Mouse (Mus musculus): ENCODE results near the gene Gfra1.
A peak's percentile ranks its signal among the peaks of the same experiment; 100 is the strongest.

The Gfra1 gene

GRCm38 (mm10) chr19:58244148-58244547 is 211.6 kb downstream of the Gfra1 start:
- no peak for DNase-seq

- no peak for DNase-seq
Observed at GRCm38 (mm10) chr19:58243604-58244003, 212.1 kb downstream of the Gfra1 start.

GRCm38 (mm10) chr19:58238325-58238724 is 217.4 kb downstream of the Gfra1 start:
- DNase-seq, result no peak

- DNase-seq, result peak in 1 of 2 experiments; percentile 33
Observed at GRCm38 (mm10) chr19:58227725-58228124, 228.0 kb downstream of the Gfra1 start.

GRCm38 (mm10) chr19:58226882-58227281 is 228.8 kb downstream of the Gfra1 start:
- DNase-seq, result no peak

- no peak for DNase-seq
Observed at GRCm38 (mm10) chr19:58220061-58220831, 235.5 kb downstream of the Gfra1 start.

- no peak for DNase-seq
Observed at GRCm38 (mm10) chr19:58217591-58217990, 238.1 kb downstream of the Gfra1 start.

GRCm38 (mm10) chr19:58206496-58207044 is 249.1 kb downstream of the Gfra1 start:
- DNase-seq, result no peak

- no peak for DNase-seq
Observed at GRCm38 (mm10) chr19:58205470-58205869, 250.2 kb downstream of the Gfra1 start.

GRCm38 (mm10) chr19:58202627-58203026 is 253.1 kb downstream of the Gfra1 start:
- DNase-seq, result no peak

- DNase-seq, result no peak
Observed at GRCm38 (mm10) chr19:58199679-58200078, 256.0 kb downstream of the Gfra1 start.

- DNase-seq, result peak in 1 of 2 experiments; percentile 19
Observed at GRCm38 (mm10) chr19:58193733-58194456, 261.8 kb downstream of the Gfra1 start.

- no peak for DNase-seq
Observed at GRCm38 (mm10) chr19:58190947-58191346, 264.8 kb downstream of the Gfra1 start.

GRCm38 (mm10) chr19:58186558-58186957 is 269.2 kb downstream of the Gfra1 start:
- DNase-seq, result no peak
